Mouse (Mus musculus) megakaryocyte-erythroid progenitor cell, adult 5-6 weeks (primary cell): ENCODE data around the gene Gabpb2. TPM values are rescaled to one million over a fixed set of nuclear protein-coding genes. Genes with fewer than 3 reads are reported as not detected.

Experiments
- ATAC-seq: replicated peaks from 2 replicates; pipeline ENCODE4 v1.8.0; 2016; ENCODE audit warnings: mild to moderate bottlenecking, inconsistent platforms; ENCODE audit not compliant: severe bottlenecking, poor library complexity, low FRiP score, low TSS enrichment
- total RNA-seq, 2 experiments: library from RNA; stranded (forward) in 1 of 2; stranded (reverse) in 1 of 2; fragments of 200-1000, 215-1000 nt in 1 of 2; fragments of >200 nt in 1 of 2; fragmentation: Nextera tagmentation in 1 of 2; gene quantifications; 2 replicates each; pipeline ENCODE4 v1.2.3; 2014 to 2017

Gene Gabpb2
- total RNA-seq, 2 experiments from 2014 or later: 59.0 to 59.2 TPM

GRCm38 (mm10) chr3:95203880-95204279, 13.8 kb downstream of the Gabpb2 start:
- no peak for ATAC-seq

GRCm38 (mm10) chr3:95200562-95200961, 17.2 kb downstream of the Gabpb2 start:
- ATAC-seq: no peak

- no peak for ATAC-seq
These were observed 17.6 kb downstream of the Gabpb2 start for GRCm38 (mm10) chr3:95200132-95200531.

- no peak for ATAC-seq
These were observed 18.6 kb downstream of the Gabpb2 start for GRCm38 (mm10) chr3:95199101-95199500.

- no peak for ATAC-seq
These were observed 21.9 kb downstream of the Gabpb2 start for GRCm38 (mm10) chr3:95195772-95196171.

- ATAC-seq: no peak
These were observed 23.0 kb downstream of the Gabpb2 start for GRCm38 (mm10) chr3:95194721-95195135.

GRCm38 (mm10) chr3:95186888-95187287, 30.8 kb downstream of the Gabpb2 start:
- no peak for ATAC-seq

- no peak for ATAC-seq
These were observed 31.6 kb downstream of the Gabpb2 start for GRCm38 (mm10) chr3:95186100-95186499.

- ATAC-seq: no peak
These were observed 32.7 kb downstream of the Gabpb2 start for GRCm38 (mm10) chr3:95184796-95185577.

GRCm38 (mm10) chr3:95181841-95182240, 35.9 kb downstream of the Gabpb2 start:
- ATAC-seq: no peak

GRCm38 (mm10) chr3:95179890-95180289, 37.8 kb downstream of the Gabpb2 start:
- no peak for ATAC-seq

GRCm38 (mm10) chr3:95178948-95179347, 38.8 kb downstream of the Gabpb2 start:
- no peak for ATAC-seq

- ATAC-seq: no peak
These were observed 40.1 kb downstream of the Gabpb2 start for GRCm38 (mm10) chr3:95177583-95177982.

GRCm38 (mm10) chr3:95176500-95176899, 41.2 kb downstream of the Gabpb2 start:
- no peak for ATAC-seq

GRCm38 (mm10) chr3:95174011-95174592, 43.6 kb downstream of the Gabpb2 start:
- peak; percentile 80 for ATAC-seq

GRCm38 (mm10) chr3:95173256-95173949, 44.3 kb downstream of the Gabpb2 start:
- ATAC-seq: peak; percentile 24; the same call in 1 of the 2 replicates

GRCm38 (mm10) chr3:95172526-95173255, 45.0 kb downstream of the Gabpb2 start:
- ATAC-seq: no peak

- ATAC-seq: no peak
These were observed 46.6 kb downstream of the Gabpb2 start for GRCm38 (mm10) chr3:95171105-95171504.

GRCm38 (mm10) chr3:95169996-95170395, 47.7 kb downstream of the Gabpb2 start:
- ATAC-seq: no peak

GRCm38 (mm10) chr3:95164840-95165239, 52.9 kb downstream of the Gabpb2 start:
- ATAC-seq: no peak
